Mouse (Mus musculus) limb, embryonic 12.5 days (tissue): ENCODE measurements around the gene Bub1b. TPM values are rescaled to one million over a fixed set of nuclear protein-coding genes. Genes with fewer than 3 reads are reported as not detected.

Experiments
- ATAC-seq: fragments of 200-750 bp; cut with Nextera tagmentation; 2 replicates; pipeline ENCODE4 v1.8.0; 2017; ENCODE audit warnings: low read depth, moderate TSS enrichment; ENCODE audit not compliant: insufficient number of reproducible peaks, insufficient read depth, low FRiP score, low TSS enrichment
- H3K27ac ChIP-seq: fragments of 300-500 bp; sonication (generic); 2 replicates; pipeline ENCODE4 v1.5.1; 2016; ENCODE audit warnings: mild to moderate bottlenecking, moderate library complexity
- H3K27me3 ChIP-seq: fragments of 300-500 bp; sonication (generic); 2 replicates; pipeline ENCODE4 v1.6.1; 2016; ENCODE audit warnings: mild to moderate bottlenecking, moderate library complexity
- H3K36me3 ChIP-seq: fragments of 300-500 bp; sonication (generic); 2 replicates; pipeline ENCODE4 v1.6.1; 2016; ENCODE audit warnings: mild to moderate bottlenecking, moderate library complexity
- H3K4me1 ChIP-seq: fragments of 300-500 bp; sonication (generic); replicated peaks from 2 replicates; pipeline ENCODE4 v1.6.1; 2016
- H3K4me2 ChIP-seq: fragments of 300-500 bp; sonication (generic); 2 replicates; pipeline ENCODE4 v1.6.1; 2016; ENCODE audit warnings: mild to moderate bottlenecking, moderate library complexity
- H3K4me3 ChIP-seq: fragments of 300-500 bp; sonication (generic); replicated peaks from 2 replicates; pipeline ENCODE4 v1.5.1; 2016; ENCODE audit warnings: mild to moderate bottlenecking
- H3K9ac ChIP-seq: fragments of 300-500 bp; sonication (generic); replicated peaks from 2 replicates; pipeline ENCODE4 v1.6.1; 2016; ENCODE audit warnings: mild to moderate bottlenecking, moderate library complexity
- H3K9me3 ChIP-seq: fragments of 300-500 bp; sonication (generic); 2 replicates; pipeline ENCODE4 v1.6.1; 2016; ENCODE audit warnings: mild to moderate bottlenecking, moderate library complexity
- WGBS: fragments of 180-500 bp; shearing (Covaris S2); methylation state at CpG from one replicate; pipeline ENCODE4 v1.1.7; 2016; 5-methylcytosine and 5-hydroxymethylcytosine counted together
- polyA plus RNA-seq: library from polyadenylated mRNA; unstranded; fragments of >200 nt; fragmentation: Nextera tagmentation; extraction: Ambion mirVana; gene quantifications from 2 replicates; pipeline ENCODE4 v1.2.1, GENCODE M21; 2016

The Bub1b gene
- polyA plus RNA-seq, 1 experiment from 2014 or later: 119 TPM

GRCm38 (mm10) chr2:118669245-118669644 is 71.2 kb downstream of the Bub1b start:
- Histone ChIP-seq H3K36me3 (no peaks in the 10 kb centered on the region), H3K27me3 (peaks cover 40% of the 10 kb centered on the region), H3K27ac (0 out of 2 replicates have a peak overlapping the region, but pooled peaks have one; percentile 3), H3K4me3 (no peak overlapping the region), H3K9me3 (no peaks in the 10 kb centered on the region), H3K4me2 (no peak overlapping the region), H3K4me1 (peaks cover 15% of the 10 kb centered on the region), H3K9ac (no peak overlapping the region)
- 58% methylated on average over 6 of the region's 6 CpGs for WGBS
- ATAC-seq: no peak

GRCm38 (mm10) chr2:118669785-118670184 is 71.8 kb downstream of the Bub1b start:
- Histone ChIP-seq H3K4me3 (no peak overlapping the region), H3K36me3 (no peaks in the 10 kb centered on the region), H3K4me1 (peaks cover 15% of the 10 kb centered on the region), H3K9me3 (no peaks in the 10 kb centered on the region), H3K9ac (no peak overlapping the region), H3K27ac (0 out of 2 replicates have a peak overlapping the region, but pooled peaks have one; percentile 3), H3K27me3 (peaks cover 42% of the 10 kb centered on the region), H3K4me2 (no peak overlapping the region)
- no peak for ATAC-seq
- 25% methylated on average over 2 of the region's 2 CpGs for WGBS

- WGBS: 80% methylated on average over 1 of the region's 1 CpGs
Measured at GRCm38 (mm10) chr2:118671728-118672127, 73.7 kb downstream of the Bub1b start.

GRCm38 (mm10) chr2:118673686-118674465 is 75.9 kb downstream of the Bub1b start:
- Histone ChIP-seq H3K36me3 (no peaks in the 10 kb centered on the region), H3K9me3 (no peaks in the 10 kb centered on the region), H3K4me1 (peaks cover 25% of the 10 kb centered on the region), H3K9ac (no peak overlapping the region), H3K27ac (no peak overlapping the region), H3K4me2 (no peak overlapping the region), H3K27me3 (peaks cover 72% of the 10 kb centered on the region), H3K4me3 (no peak overlapping the region)
- no peak for ATAC-seq
- 23% methylated on average over 15 of the region's 15 CpGs for WGBS

More at GRCm38 (mm10) chr2:118671728-118672127, 73.7 kb downstream of the Bub1b start:
- H3K4me2 ChIP-seq: no peak overlapping the region
- peaks cover 51% of the 10 kb centered on the region for H3K27me3 ChIP-seq
- H3K9me3 ChIP-seq: no peaks in the 10 kb centered on the region
- no peak overlapping the region for H3K27ac ChIP-seq
- no peak for ATAC-seq
- H3K36me3 ChIP-seq: no peaks in the 10 kb centered on the region
- no peak overlapping the region for H3K4me3 ChIP-seq
- no peak overlapping the region for H3K9ac ChIP-seq
- H3K4me1 ChIP-seq: peaks cover 13% of the 10 kb centered on the region

GRCm38 (mm10) chr2:118674500-118674899 is 76.5 kb downstream of the Bub1b start:
- 6% methylated on average over 7 of the region's 7 CpGs for whole genome bisulfite sequencing
- Histone ChIP-seq H3K36me3 (no peaks in the 10 kb centered on the region), H3K9me3 (no peaks in the 10 kb centered on the region), H3K4me3 (no peak overlapping the region), H3K4me1 (peaks cover 19% of the 10 kb centered on the region), H3K27me3 (peaks cover 78% of the 10 kb centered on the region), H3K9ac (no peak overlapping the region), H3K4me2 (no peak overlapping the region), H3K27ac (no peak overlapping the region)
- no peak for ATAC-seq

- H3K27ac ChIP-seq: no peak overlapping the region
- peaks cover 16% of the 10 kb centered on the region for H3K4me1 ChIP-seq
- ATAC-seq: 0 out of 2 replicates have a peak, but pooled peaks have one; percentile 34
- peak overlapping the region; percentile 94 for H3K4me2 ChIP-seq
- H3K9me3 ChIP-seq: no peaks in the 10 kb centered on the region
- H3K36me3 ChIP-seq: no peaks in the 10 kb centered on the region
- peak overlapping the region; percentile 48 for H3K9ac ChIP-seq
- peak overlapping the region; percentile 55 for H3K4me3 ChIP-seq
- WGBS: under 1% methylated on average over 87 of the region's 89 CpGs
- H3K27me3 ChIP-seq: peaks cover 93% of the 10 kb centered on the region
Measured at GRCm38 (mm10) chr2:118676839-118677741, 79.1 kb downstream of the Bub1b start.

- ATAC-seq: no peak
- H3K9ac ChIP-seq: peak overlapping the region; percentile 48
- H3K4me1 ChIP-seq: peaks cover 20% of the 10 kb centered on the region
- H3K36me3 ChIP-seq: no peaks in the 10 kb centered on the region
- H3K27ac ChIP-seq: no peak overlapping the region
- WGBS: 6% methylated on average over 4 of the region's 4 CpGs
- H3K27me3 ChIP-seq: peaks cover 90% of the 10 kb centered on the region
- no peaks in the 10 kb centered on the region for H3K9me3 ChIP-seq
- peak overlapping the region; percentile 55 for H3K4me3 ChIP-seq
- H3K4me2 ChIP-seq: peak overlapping the region; percentile 94
Measured at GRCm38 (mm10) chr2:118677817-118678216, 79.8 kb downstream of the Bub1b start.

- H3K27me3 ChIP-seq: peaks cover 73% of the 10 kb centered on the region
- no peak overlapping the region for H3K4me2 ChIP-seq
- peaks cover 20% of the 10 kb centered on the region for H3K4me1 ChIP-seq
- H3K4me3 ChIP-seq: no peak overlapping the region
- no peak for ATAC-seq
- H3K9me3 ChIP-seq: no peaks in the 10 kb centered on the region
- H3K36me3 ChIP-seq: no peaks in the 10 kb centered on the region
- WGBS: 87% methylated on average over 3 of the region's 3 CpGs
- H3K27ac ChIP-seq: no peak overlapping the region
- no peak overlapping the region for H3K9ac ChIP-seq
Measured at GRCm38 (mm10) chr2:118679577-118679976, 81.6 kb downstream of the Bub1b start.

- WGBS: 92% methylated on average over 6 of the region's 6 CpGs
- peaks cover 20% of the 10 kb centered on the region for H3K4me1 ChIP-seq
- H3K36me3 ChIP-seq: no peaks in the 10 kb centered on the region
- H3K4me2 ChIP-seq: no peak overlapping the region
- H3K9me3 ChIP-seq: no peaks in the 10 kb centered on the region
- no peak overlapping the region for H3K27ac ChIP-seq
- ATAC-seq: no peak
- H3K27me3 ChIP-seq: peaks cover 61% of the 10 kb centered on the region
- no peak overlapping the region for H3K9ac ChIP-seq
- no peak overlapping the region for H3K4me3 ChIP-seq
Measured at GRCm38 (mm10) chr2:118680926-118681325, 82.9 kb downstream of the Bub1b start.

GRCm38 (mm10) chr2:118682544-118683260 is 84.7 kb downstream of the Bub1b start:
- Histone ChIP-seq H3K9ac (no peak overlapping the region), H3K9me3 (no peaks in the 10 kb centered on the region), H3K27me3 (peaks cover 49% of the 10 kb centered on the region), H3K4me1 (peaks cover 9% of the 10 kb centered on the region), H3K4me2 (no peak overlapping the region), H3K27ac (no peak overlapping the region), H3K36me3 (no peaks in the 10 kb centered on the region), H3K4me3 (no peak overlapping the region)
- WGBS: 44% methylated on average over 8 of the region's 8 CpGs
- no peak for ATAC-seq
